Mouse (Mus musculus): Measurements from ENCODE around the gene Efhc1. TPM values are rescaled to one million over a fixed set of nuclear protein-coding genes. Genes with fewer than 3 reads are reported as not detected.

Efhc1 gene
- polyA plus RNA-seq, 1 experiment: 4.2 TPM

DNA sequence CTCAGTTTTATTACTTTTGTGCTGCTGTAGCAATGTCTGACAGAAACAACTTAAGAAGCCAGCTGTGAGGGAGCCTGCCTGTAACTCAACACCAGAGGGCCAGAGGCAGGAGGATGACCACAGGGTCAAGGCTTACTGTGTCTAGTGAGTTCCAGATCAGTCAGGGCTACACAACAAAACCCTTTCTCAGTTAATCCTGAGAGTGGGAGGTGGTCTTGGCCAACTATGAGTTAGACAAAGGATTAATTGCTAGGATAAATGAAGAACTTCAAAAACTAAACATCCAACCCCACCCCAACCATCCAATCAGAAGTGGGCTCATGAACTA lies 82.3 kb downstream of the Efhc1 start:
- no peak for TF ChIP-seq EP300 (IDR thresholded peaks at IDR 0.05; ENCODE audit: insufficient read depth, low read depth, low read length)
- TF ChIP-seq POLR2A (IDR thresholded peaks at IDR 0.05; ENCODE audit: insufficient read depth, low read length): no peak
- no peak for TF ChIP-seq CTCF (IDR thresholded peaks at IDR 0.05; ENCODE audit: low read depth, low read length)
- H3K36me3 ChIP-seq (ENCODE audit: control insufficient read depth, insufficient read depth, low read length, poor library complexity, severe bottlenecking): no peaks in the 10 kb centered on the region
- H3K9ac ChIP-seq (ENCODE audit: low read depth, poor library complexity, severe bottlenecking): no peak overlapping the region
- H3K27ac ChIP-seq (ENCODE audit: insufficient read depth, low read length): no peak overlapping the region
- H3K9me3 ChIP-seq (replicated peaks; ENCODE audit: control insufficient read depth, insufficient read depth, low read length, poor library complexity, severe bottlenecking): no peaks in the 10 kb centered on the region; the same call in 1 of the 2 replicates
- H3K4me1 ChIP-seq (ENCODE audit: control insufficient read depth, insufficient read depth, low read length): no peaks in the 10 kb centered on the region
- H3K27me3 ChIP-seq (ENCODE audit: control insufficient read depth, insufficient read depth, low read length, poor library complexity, severe bottlenecking): no peaks in the 10 kb centered on the region; the same call in 1 of the 2 replicates
- no peak overlapping the region for H3K4me3 ChIP-seq (ENCODE audit: low read depth, low read length)

DNA sequence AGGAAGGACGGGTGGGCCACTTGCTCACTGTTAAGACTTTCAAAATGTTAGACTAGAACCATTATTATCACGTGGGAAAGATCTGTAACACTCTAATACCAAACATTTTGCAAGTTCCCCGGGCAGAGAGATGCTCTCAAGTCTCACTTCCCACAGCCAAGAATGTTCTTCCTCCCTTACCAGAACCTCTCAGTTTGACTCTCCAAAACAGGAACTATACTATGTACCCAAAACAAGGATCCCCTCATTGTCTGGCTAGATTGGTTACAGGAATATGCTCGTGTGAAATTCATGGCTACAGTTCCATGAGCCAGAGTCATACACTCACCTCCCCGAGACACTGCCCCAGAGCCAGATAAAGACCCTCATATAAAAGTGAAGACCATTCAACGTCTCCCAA lies 84.5 kb downstream of the Efhc1 start:
- Histone ChIP-seq H3K27me3 (ENCODE audit: control insufficient read depth, insufficient read depth, low read length, poor library complexity, severe bottlenecking) (no peaks in the 10 kb centered on the region; the same call in 1 of the 2 replicates), H3K36me3 (ENCODE audit: control insufficient read depth, insufficient read depth, low read length, poor library complexity, severe bottlenecking) (no peaks in the 10 kb centered on the region), H3K4me1 (ENCODE audit: control insufficient read depth, insufficient read depth, low read length) (no peaks in the 10 kb centered on the region), H3K9ac (ENCODE audit: low read depth, poor library complexity, severe bottlenecking) (no peak overlapping the region), H3K27ac (ENCODE audit: insufficient read depth, low read length) (no peak overlapping the region), H3K9me3 (replicated peaks; ENCODE audit: control insufficient read depth, insufficient read depth, low read length, poor library complexity, severe bottlenecking) (no peaks in the 10 kb centered on the region), H3K4me3 (ENCODE audit: low read depth, low read length) (no peak overlapping the region)
- no peak for TF ChIP-seq CTCF (IDR thresholded peaks at IDR 0.05; ENCODE audit: low read depth, low read length)
- no peak for TF ChIP-seq POLR2A (IDR thresholded peaks at IDR 0.05; ENCODE audit: insufficient read depth, low read length)
- no peak for TF ChIP-seq EP300 (IDR thresholded peaks at IDR 0.05; ENCODE audit: insufficient read depth, low read depth, low read length)

DNA sequence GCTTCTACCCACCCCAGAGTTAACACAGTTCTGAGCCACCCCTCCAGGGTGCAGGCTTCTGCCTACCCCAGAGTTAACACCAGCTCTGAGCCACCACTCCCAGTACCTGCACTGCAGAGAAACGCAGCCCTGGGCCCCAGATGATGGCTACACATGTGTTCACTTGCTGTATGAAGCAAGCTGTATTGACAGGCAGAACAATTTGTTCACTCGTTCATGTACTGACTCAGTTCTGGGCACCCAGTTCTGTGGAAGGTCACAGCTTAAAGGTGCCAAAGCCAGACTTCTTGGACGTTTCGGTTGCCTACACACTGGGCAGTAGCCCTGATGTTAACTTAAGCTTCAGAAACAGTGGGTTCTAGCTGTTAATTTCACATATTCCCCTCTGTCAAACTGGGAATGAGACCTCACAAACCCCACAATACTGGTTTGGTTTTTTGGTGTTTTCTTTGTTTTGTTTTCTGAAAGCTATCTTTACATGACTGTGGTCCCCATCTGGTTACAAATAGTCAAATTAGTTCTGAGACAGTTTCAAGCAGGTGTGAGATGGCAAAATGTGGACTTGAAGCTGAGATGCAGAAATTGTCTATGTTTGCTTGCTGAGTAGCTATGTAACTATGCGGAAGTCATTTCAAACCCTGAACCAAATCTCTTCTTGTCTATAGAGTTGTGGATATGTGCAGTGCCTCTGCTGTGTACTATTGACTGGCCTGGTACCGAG lies 86.6 kb downstream of the Efhc1 start:
- TF ChIP-seq EP300 (IDR thresholded peaks at IDR 0.05; ENCODE audit: insufficient read depth, low read depth, low read length) (no peak), POLR2A (IDR thresholded peaks at IDR 0.05; ENCODE audit: insufficient read depth, low read length) (no peak)
- H3K4me3 ChIP-seq (ENCODE audit: low read depth, low read length): no peak overlapping the region
- H3K9me3 ChIP-seq (replicated peaks; ENCODE audit: control insufficient read depth, insufficient read depth, low read length, poor library complexity, severe bottlenecking): no peaks in the 10 kb centered on the region
- no peak overlapping the region for H3K27ac ChIP-seq (ENCODE audit: insufficient read depth, low read length)
- no peaks in the 10 kb centered on the region for H3K4me1 ChIP-seq (ENCODE audit: control insufficient read depth, insufficient read depth, low read length)
- H3K27me3 ChIP-seq (ENCODE audit: control insufficient read depth, insufficient read depth, low read length, poor library complexity, severe bottlenecking): no peaks in the 10 kb centered on the region; the same call in 1 of the 2 replicates
- no peak overlapping the region for H3K9ac ChIP-seq (ENCODE audit: low read depth, poor library complexity, severe bottlenecking)
- H3K36me3 ChIP-seq (ENCODE audit: control insufficient read depth, insufficient read depth, low read length, poor library complexity, severe bottlenecking): no peaks in the 10 kb centered on the region

GRCm38 (mm10) chr1:21039564-21039963 lies 88.1 kb downstream of the Efhc1 start:
- no peak overlapping the region for H3K4me3 ChIP-seq (ENCODE audit: low read depth, low read length)
- TF ChIP-seq POLR2A (IDR thresholded peaks at IDR 0.05; ENCODE audit: insufficient read depth, low read length): no peak
- TF ChIP-seq CTCF (IDR thresholded peaks at IDR 0.05; ENCODE audit: low read depth, low read length): no peak
- no peak for TF ChIP-seq EP300 (IDR thresholded peaks at IDR 0.05; ENCODE audit: insufficient read depth, low read depth, low read length)
- H3K9ac ChIP-seq (ENCODE audit: low read depth, poor library complexity, severe bottlenecking): no peak overlapping the region
- no peaks in the 10 kb centered on the region for H3K36me3 ChIP-seq (ENCODE audit: control insufficient read depth, insufficient read depth, low read length, poor library complexity, severe bottlenecking)
- no peaks in the 10 kb centered on the region for H3K4me1 ChIP-seq (ENCODE audit: control insufficient read depth, insufficient read depth, low read length)
- H3K27ac ChIP-seq (ENCODE audit: insufficient read depth, low read length): no peak overlapping the region
- no peaks in the 10 kb centered on the region for H3K27me3 ChIP-seq (ENCODE audit: control insufficient read depth, insufficient read depth, low read length, poor library complexity, severe bottlenecking)
- H3K9me3 ChIP-seq (replicated peaks; ENCODE audit: control insufficient read depth, insufficient read depth, low read length, poor library complexity, severe bottlenecking): no peaks in the 10 kb centered on the region

- no peaks in the 10 kb centered on the region for H3K27me3 ChIP-seq (ENCODE audit: control insufficient read depth, insufficient read depth, low read length, poor library complexity, severe bottlenecking)
- no peak for TF ChIP-seq POLR2A (IDR thresholded peaks at IDR 0.05; ENCODE audit: insufficient read depth, low read length)
- no peak for TF ChIP-seq EP300 (IDR thresholded peaks at IDR 0.05; ENCODE audit: insufficient read depth, low read depth, low read length)
- no peak for TF ChIP-seq CTCF (IDR thresholded peaks at IDR 0.05; ENCODE audit: low read depth, low read length)
- no peaks in the 10 kb centered on the region for H3K9me3 ChIP-seq (replicated peaks; ENCODE audit: control insufficient read depth, insufficient read depth, low read length, poor library complexity, severe bottlenecking)
- no peaks in the 10 kb centered on the region for H3K36me3 ChIP-seq (ENCODE audit: control insufficient read depth, insufficient read depth, low read length, poor library complexity, severe bottlenecking)
- no peaks in the 10 kb centered on the region for H3K4me1 ChIP-seq (ENCODE audit: control insufficient read depth, insufficient read depth, low read length)
- H3K9ac ChIP-seq (ENCODE audit: low read depth, poor library complexity, severe bottlenecking): no peak overlapping the region
- no peak overlapping the region for H3K4me3 ChIP-seq (ENCODE audit: low read depth, low read length)
- H3K27ac ChIP-seq (ENCODE audit: insufficient read depth, low read length): no peak overlapping the region
Measured at GRCm38 (mm10) chr1:21040173-21040572, 88.7 kb downstream of the Efhc1 start.

Other genes with a start within 250 kb of the Efhc1 start
- not detected in 2 replicates for gene Il17a, start 220.7 kb upstream of the Efhc1 start, polyA plus RNA-seq (2011; ENCODE audit: insufficient read depth, insufficient read length, low read depth, missing spikeins)
- gene Il17f, start 161.0 kb upstream of the Efhc1 start, polyA plus RNA-seq (2011; ENCODE audit: insufficient read depth, insufficient read length, low read depth, missing spikeins): 2.2 and 4.2 TPM in 2 replicates
- 178 and 187 TPM in 2 replicates for gene Mcm3, start 131.3 kb upstream of the Efhc1 start, polyA plus RNA-seq (2011; ENCODE audit: insufficient read depth, insufficient read length, low read depth, missing spikeins)
- gene Paqr8, start 61.0 kb upstream of the Efhc1 start, polyA plus RNA-seq (2011; ENCODE audit: insufficient read depth, insufficient read length, low read depth, missing spikeins): 4.4 and 4.9 TPM in 2 replicates
- gene Tram2, start 127.6 kb downstream of the Efhc1 start, polyA plus RNA-seq (2011; ENCODE audit: insufficient read depth, insufficient read length, low read depth, missing spikeins): 15.2 TPM in 2 replicates

Measured in ES-Bruce4 (cell line).